Mouse (Mus musculus) spleen, adult 2 months (tissue): Measurements from ENCODE around the gene Slc25a35. TPM values are rescaled to one million over a fixed set of nuclear protein-coding genes. Genes with fewer than 3 reads are reported as not detected.

Source experiments
- DNase-seq, 2 experiments: peaks; one replicate each; pipeline versions ENCODE4 v3.0.0 to v3.0.0-alpha.2; 2012 to 2021; ENCODE audit warnings: low spot score in 2 of 2, low read depth in 1 of 2
- H3K27ac ChIP-seq: fragments of 200-500 bp; 2 replicates; pipeline ENCODE4 v1.5.1; 2012; ENCODE audit warnings: low read length, inconsistent platforms; ENCODE audit not compliant: insufficient read depth
- H3K27me3 ChIP-seq: fragments of 200-500 bp; 2 replicates; pipeline ENCODE4 v1.6.1; 2012; ENCODE audit warnings: mild to moderate bottlenecking, moderate library complexity, low read length, inconsistent platforms; ENCODE audit not compliant: control insufficient read depth, insufficient read depth
- H3K36me3 ChIP-seq: fragments of 200-500 bp; 2 replicates; pipeline ENCODE4 v1.6.1; 2012; ENCODE audit warnings: mild to moderate bottlenecking, low read length, inconsistent platforms; ENCODE audit not compliant: control insufficient read depth, insufficient read depth
- H3K4me1 ChIP-seq: fragments of 200-500 bp; 2 replicates; pipeline ENCODE4 v1.6.1; 2011; ENCODE audit warnings: inconsistent platforms; ENCODE audit not compliant: control insufficient read depth, insufficient read depth, insufficient read length
- H3K4me3 ChIP-seq: fragments of 200-500 bp; 2 replicates; pipeline ENCODE4 v1.5.1; 2011; ENCODE audit warnings: mild to moderate bottlenecking, inconsistent platforms; ENCODE audit not compliant: insufficient read depth, insufficient read length; ENCODE audit errors: extremely low read depth
- CTCF ChIP-seq: fragments of 200-500 bp; IDR thresholded peaks from 2 replicates; pipeline ENCODE4 v1.5.1; 2011; ENCODE audit warnings: mild to moderate bottlenecking, inconsistent platforms; ENCODE audit not compliant: insufficient read depth, insufficient read length, insufficient replicate concordance; ENCODE audit errors: extremely low read depth
- POLR2A ChIP-seq: fragments of 200-500 bp; IDR thresholded peaks from 2 replicates; pipeline ENCODE4 v1.6.1; 2011; ENCODE audit warnings: low read depth, low read length, inconsistent platforms
- WGBS: fragments of 180-500 bp; shearing (Covaris S2); methylation state at CpG from one replicate; pipeline ENCODE4 v1.1.7; 2018; 5-methylcytosine and 5-hydroxymethylcytosine counted together
- polyA plus RNA-seq: library from polyadenylated mRNA; depleted of rRNA; stranded (reverse); fragments of >200 nt; gene quantifications from 2 replicates; pipeline ENCODE4 v1.2.3, GENCODE M21; 2012

Slc25a35 gene
- polyA plus RNA-seq, 1 experiment: 13.1 TPM

- no peak for DNase-seq
- Histone ChIP-seq H3K27ac (no peak overlapping the region), H3K4me1 (no peaks in the 10 kb centered on the region), H3K4me3 (no peak overlapping the region), H3K27me3 (no peaks in the 10 kb centered on the region; the same call in 1 of the 2 replicates), H3K36me3 (no peaks in the 10 kb centered on the region)
- 75% methylated on average over 12 of the region's 12 CpGs for WGBS
- no peak for TF ChIP-seq POLR2A
- no peak for TF ChIP-seq CTCF
These were observed 20.4 kb upstream of the Slc25a35 start for GRCm38 (mm10) chr11:68947542-68947993.

DNA sequence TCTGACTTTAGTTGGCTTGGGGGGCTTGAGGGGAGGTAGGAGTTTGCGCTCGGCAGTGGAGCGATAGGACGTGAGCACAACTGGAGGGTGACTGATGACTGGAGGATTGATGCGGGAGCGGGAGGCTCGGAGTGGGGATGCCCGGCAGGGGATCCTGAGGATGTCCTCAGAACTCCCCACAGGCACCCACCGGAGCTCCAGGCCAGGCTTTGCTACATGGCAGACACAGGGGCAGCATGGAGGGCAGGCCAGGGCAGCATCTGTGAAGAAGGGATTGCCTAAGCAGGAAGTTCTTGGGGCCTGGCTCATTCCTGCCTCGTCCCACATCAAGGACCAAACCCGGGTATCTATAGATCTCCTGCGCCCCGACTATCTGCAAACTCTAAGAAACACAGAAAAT lies 14.0 kb upstream of the Slc25a35 start:
- peaks cover 5% of the 10 kb centered on the region; the same call in 1 of the 2 replicates for H3K27me3 ChIP-seq
- H3K27ac ChIP-seq: no peak overlapping the region
- DNase-seq: no peak
- 67% methylated on average over 13 of the region's 13 CpGs for WGBS
- H3K36me3 ChIP-seq: no peaks in the 10 kb centered on the region
- TF ChIP-seq POLR2A (no peak), CTCF (no peak)
- no peak overlapping the region for H3K4me3 ChIP-seq
- peaks cover 4% of the 10 kb centered on the region; the same call in 1 of the 2 replicates for H3K4me1 ChIP-seq

DNA sequence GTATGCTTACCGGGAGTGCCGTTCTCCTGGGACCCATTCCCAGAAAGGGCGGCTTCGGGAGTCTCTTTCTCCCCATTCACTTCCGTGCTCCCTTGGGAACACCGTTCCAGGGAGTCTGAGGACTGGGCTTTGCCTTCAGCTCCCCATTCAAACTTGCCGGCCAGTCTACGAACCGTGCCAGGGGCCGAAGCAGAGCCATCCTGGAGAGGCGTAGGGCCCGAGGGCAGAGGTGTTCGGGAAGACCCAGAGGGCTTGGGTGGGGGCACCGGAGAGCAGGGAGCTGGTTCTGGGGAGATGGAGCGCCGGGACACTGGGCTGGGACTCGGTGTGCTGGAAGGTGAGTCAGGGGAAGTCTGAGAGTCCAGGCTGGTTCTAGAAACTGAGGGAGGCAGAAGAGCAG lies 13.5 kb upstream of the Slc25a35 start:
- Histone ChIP-seq H3K27ac (no peak overlapping the region), H3K4me1 (peaks cover 4% of the 10 kb centered on the region; the same call in 1 of the 2 replicates), H3K27me3 (peaks cover 5% of the 10 kb centered on the region; the same call in 1 of the 2 replicates), H3K36me3 (no peaks in the 10 kb centered on the region), H3K4me3 (peak overlapping the region; percentile 6; the same call in 1 of the 2 replicates)
- 17% methylated on average over 17 of the region's 17 CpGs for WGBS
- no peak for DNase-seq
- TF ChIP-seq POLR2A: no peak
- TF ChIP-seq CTCF: no peak

- Histone ChIP-seq H3K27me3 (peaks cover 5% of the 10 kb centered on the region; the same call in 1 of the 2 replicates), H3K4me3 (no peak overlapping the region), H3K4me1 (peaks cover 4% of the 10 kb centered on the region; the same call in 1 of the 2 replicates), H3K27ac (no peak overlapping the region), H3K36me3 (no peaks in the 10 kb centered on the region)
- TF ChIP-seq POLR2A (no peak), CTCF (no peak)
- DNase-seq: no peak
- WGBS: 77% methylated on average over 5 of the region's 5 CpGs
These were observed 12.5 kb upstream of the Slc25a35 start for GRCm38 (mm10) chr11:68955473-68955872.

DNA sequence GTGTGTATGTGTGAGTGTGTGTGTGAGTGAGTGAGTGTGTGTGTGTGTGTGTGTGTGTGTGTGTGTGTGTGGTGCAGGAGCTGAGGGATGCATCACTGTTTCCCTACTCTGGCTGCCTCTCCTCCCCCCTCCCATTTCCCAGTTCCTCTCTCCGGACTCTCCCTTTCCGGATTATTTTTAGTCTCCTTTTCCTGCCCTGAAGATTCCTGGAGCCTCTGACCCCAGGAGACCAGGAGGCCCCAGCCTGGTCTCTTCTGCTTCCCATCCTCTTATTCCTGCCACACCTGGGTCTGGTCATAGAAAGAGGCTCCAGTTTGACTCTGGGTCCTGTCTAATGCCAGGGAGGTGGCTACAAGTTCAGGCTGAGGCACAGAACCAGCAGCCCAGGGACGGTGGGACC lies 11.8 kb upstream of the Slc25a35 start:
- TF ChIP-seq CTCF (no peak), POLR2A (no peak)
- H3K4me3 ChIP-seq: peak overlapping the region; percentile 11; the same call in 1 of the 2 replicates
- H3K36me3 ChIP-seq: no peaks in the 10 kb centered on the region
- DNase-seq: no peak
- 0 out of 2 replicates have a peak overlapping the region, but pooled peaks have one; percentile 43 for H3K27ac ChIP-seq
- peaks cover 5% of the 10 kb centered on the region; the same call in 1 of the 2 replicates for H3K27me3 ChIP-seq
- WGBS: 81% methylated on average over 3 of the region's 3 CpGs
- H3K4me1 ChIP-seq: peaks cover 4% of the 10 kb centered on the region; the same call in 1 of the 2 replicates

GRCm38 (mm10) chr11:68956697-68957096 lies 11.2 kb upstream of the Slc25a35 start:
- no peak for DNase-seq
- Histone ChIP-seq H3K27me3 (0 out of 2 replicates have a peak, but pooled peaks cover 5% of the 10 kb centered on the region), H3K4me1 (peaks cover 4% of the 10 kb centered on the region; the same call in 1 of the 2 replicates), H3K4me3 (peak overlapping the region; percentile 16; the same call in 1 of the 2 replicates), H3K36me3 (no peaks in the 10 kb centered on the region), H3K27ac (peak overlapping the region; percentile 43; the same call in 1 of the 2 replicates)
- WGBS: 72% methylated on average over 13 of the region's 13 CpGs
- TF ChIP-seq CTCF: no peak
- no peak for TF ChIP-seq POLR2A

DNA sequence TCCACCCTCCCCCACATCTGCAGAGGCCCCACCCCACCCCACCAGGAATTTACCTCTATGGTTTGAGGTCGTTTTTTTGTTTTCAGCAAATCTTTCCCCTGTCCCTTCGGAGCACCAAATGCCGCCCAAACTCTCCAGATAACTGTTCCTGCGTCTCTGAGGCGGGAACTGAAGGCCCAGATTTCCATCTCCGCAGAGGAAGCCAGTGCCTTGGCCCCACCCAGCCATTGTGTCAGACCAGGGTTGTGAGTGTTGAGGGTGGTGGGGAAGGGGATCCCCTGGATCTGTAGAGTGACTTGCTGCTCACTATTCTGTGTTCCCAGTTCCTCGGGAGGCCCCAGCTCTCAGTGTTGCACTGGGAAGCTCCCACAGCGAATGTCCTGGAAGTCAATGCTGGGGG lies 10.6 kb upstream of the Slc25a35 start, which contains the start of gene Arhgef15:
Gene Arhgef15 (minus strand): TSS at position 173 of the 400 bp plus-strand sequence.
- H3K4me3 ChIP-seq: peak within 1 kb of the TSS; percentile 16; the same call in 1 of the 2 replicates
- TF ChIP-seq CTCF (no peak), POLR2A (no peak)

More for the DNA sequence above, 10.6 kb upstream of the Slc25a35 start, which contains the start of gene Arhgef15:
- WGBS: 82% methylated on average over 8 of the region's 8 CpGs
- DNase-seq: no peak
- Histone ChIP-seq H3K27me3 (0 out of 2 replicates have a peak, but pooled peaks cover 5% of the 10 kb centered on the region), H3K4me1 (peaks cover 4% of the 10 kb centered on the region; the same call in 1 of the 2 replicates), H3K36me3 (no peaks in the 10 kb centered on the region), H3K27ac (peak within 1 kb of the TSS; percentile 43; the same call in 1 of the 2 replicates)
